Mouse (Mus musculus) left cerebral cortex, adult 8-10 months (tissue): Measurements from ENCODE around the gene Cyb5d1. TPM values are rescaled to one million over a fixed set of nuclear protein-coding genes. Genes with fewer than 3 reads are reported as not detected.

Experiments used
- DNase-seq, 2 experiments: peaks; one replicate each; pipeline ENCODE4 v3.0.0; 2022; ENCODE audit warnings: low spot score in 2 of 2
- total RNA-seq, 4 experiments: library from RNA; stranded (reverse); gene quantifications; 2 replicates each; pipeline ENCODE4 v1.2.4; 2022

Cyb5d1 gene
- total RNA-seq: 10 to 100 TPM; 38.0 to 43.7 (median 42.5) TPM

GRCm38 (mm10) chr11:69395235-69395633 is at the start of gene Cyb5d1, which contains the start of gene Naa38:
Cyb5d1 (minus strand) TSS chr11:69395631.
Naa38 (plus strand) TSS chr11:69395487.
- peak; percentile 88 for DNase-seq

- DNase-seq: no peak
These were observed 47.9 kb upstream of the Cyb5d1 start for GRCm38 (mm10) chr11:69443328-69443727.

- DNase-seq: no peak
These were observed 41.9 kb upstream of the Cyb5d1 start for GRCm38 (mm10) chr11:69437291-69437690.

- DNase-seq: no peak
These were observed 37.8 kb upstream of the Cyb5d1 start for GRCm38 (mm10) chr11:69433189-69433588.

- no peak for DNase-seq
These were observed 37.2 kb upstream of the Cyb5d1 start for GRCm38 (mm10) chr11:69432640-69432982.

- DNase-seq: peak; percentile 21 to 68
These were observed 36.6 kb upstream of the Cyb5d1 start for GRCm38 (mm10) chr11:69431829-69432639.

GRCm38 (mm10) chr11:69430631-69431030 is 35.2 kb upstream of the Cyb5d1 start:
- no peak for DNase-seq

GRCm38 (mm10) chr11:69429313-69429712 is 33.9 kb upstream of the Cyb5d1 start:
- DNase-seq: no peak

GRCm38 (mm10) chr11:69428751-69429150 is 33.3 kb upstream of the Cyb5d1 start:
- DNase-seq: no peak

GRCm38 (mm10) chr11:69426246-69426645 is 30.8 kb upstream of the Cyb5d1 start:
- no peak for DNase-seq

- DNase-seq: no peak
These were observed 28.5 kb upstream of the Cyb5d1 start for GRCm38 (mm10) chr11:69423885-69424284.

GRCm38 (mm10) chr11:69422842-69423241 is 27.4 kb upstream of the Cyb5d1 start:
- no peak for DNase-seq

GRCm38 (mm10) chr11:69421131-69421977 is 25.9 kb upstream of the Cyb5d1 start:
- DNase-seq: no peak

- no peak for DNase-seq
These were observed 25.1 kb upstream of the Cyb5d1 start for GRCm38 (mm10) chr11:69420554-69421000.

- DNase-seq: no peak
These were observed 24.6 kb upstream of the Cyb5d1 start for GRCm38 (mm10) chr11:69419813-69420553.

- no peak for DNase-seq
These were observed 24.0 kb upstream of the Cyb5d1 start for GRCm38 (mm10) chr11:69419443-69419812.

- DNase-seq: peak in 1 of 2 experiments; percentile 95
These were observed 23.3 kb upstream of the Cyb5d1 start for GRCm38 (mm10) chr11:69418481-69419442.

GRCm38 (mm10) chr11:69417449-69418384 is 22.3 kb upstream of the Cyb5d1 start:
- DNase-seq: peak in 1 of 2 experiments; percentile 89

GRCm38 (mm10) chr11:69416921-69417448 is 21.6 kb upstream of the Cyb5d1 start:
- DNase-seq: no peak
